Comparison of ENCODE assay signal across 34 mouse cellular contexts in the genomic region with DNA sequence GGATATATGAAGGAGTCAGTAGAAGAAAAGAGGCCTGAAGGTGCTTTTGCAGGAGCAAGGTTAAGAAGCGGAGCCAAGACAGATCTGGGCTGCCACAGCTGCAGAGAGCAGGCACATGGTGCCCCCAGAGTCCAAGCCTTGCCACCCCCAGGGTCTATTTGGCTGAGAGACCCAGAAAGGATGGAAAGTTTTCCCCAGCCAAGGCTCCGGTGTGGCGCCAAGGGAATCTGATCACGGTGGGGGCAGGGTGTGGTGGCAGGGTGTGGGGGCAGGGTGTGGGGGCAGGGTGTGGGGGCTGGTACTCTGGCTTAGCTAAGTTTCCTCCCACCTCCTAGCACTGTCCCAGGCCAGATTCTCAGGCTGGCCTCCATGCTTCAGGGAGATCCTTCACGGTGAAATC. TPM values are rescaled to one million over a fixed set of nuclear protein-coding genes. Genes with fewer than 3 reads are reported as not detected.
DNase-seq lines count a peak whose midpoint lies in the region; ATAC-seq lines count a peak whose summit lies in the region.
"Had no signal": no experiment of that assay in that cellular context is flagged by ENCODE, and none has a peak within 500 bp of the region (broad histone marks: within the 10 kb centered on the region; RNA-seq: fewer than 3 reads in every experiment).

No protein-coding gene starts in this region.

- 0 out of 2 replicates have a peak overlapping the region, but pooled peaks have one; percentile 75 for H3K27ac ChIP-seq in heart, embryonic 15.5 days
- 0 out of 2 replicates have a peak overlapping the region, but pooled peaks have one; percentile 11 for H3K27ac ChIP-seq in embryonic facial prominence, embryonic 10.5 days (replicated peaks)
- H3K27ac ChIP-seq in embryonic facial prominence, embryonic 13.5 days: no peak overlapping the region
- H3K27ac ChIP-seq in limb, embryonic 10.5 days: peak overlapping the region; percentile 39; the same call in 1 of the 2 replicates
- H3K27ac ChIP-seq: forebrain, embryonic 13.5 days; hindbrain, embryonic 10.5 days; hindbrain, embryonic 15.5 days; layer of hippocampus, adult 2 months; left cerebral cortex, adult 2 months; limb, embryonic 13.5 days; lung, embryonic 15.5 days; stomach, postnatal 0 days had no signal

- no peak overlapping the region for H3K9ac ChIP-seq in heart, embryonic 15.5 days
- H3K9ac ChIP-seq in embryonic facial prominence, embryonic 13.5 days: peak overlapping the region; percentile 28; the same call in 1 of the 2 replicates
- H3K9ac ChIP-seq: forebrain, embryonic 13.5 days; hindbrain, embryonic 15.5 days; limb, embryonic 13.5 days; lung, embryonic 15.5 days had no signal

- H3K27me3 ChIP-seq in heart, embryonic 15.5 days: no peaks in the 10 kb centered on the region
- H3K27me3 ChIP-seq in embryonic facial prominence, embryonic 10.5 days (replicated peaks; ENCODE audit: low read depth, poor library complexity, severe bottlenecking): no peaks in the 10 kb centered on the region
- no peaks in the 10 kb centered on the region for H3K27me3 ChIP-seq in embryonic facial prominence, embryonic 13.5 days
- no peaks in the 10 kb centered on the region for H3K27me3 ChIP-seq in limb, embryonic 10.5 days (ENCODE audit: low read depth, poor library complexity, severe bottlenecking)
- H3K27me3 ChIP-seq: forebrain, embryonic 13.5 days; hindbrain, embryonic 15.5 days; limb, embryonic 13.5 days; lung, embryonic 15.5 days had no signal

- no peak for DNase-seq in heart, postnatal 25 days (ENCODE audit: low spot score)
- no peak for DNase-seq in embryonic facial prominence, embryonic 10.5 days (ENCODE audit: low spot score)
- no peak for DNase-seq in limb, embryonic 10.5 days (ENCODE audit: low spot score)
- DNase-seq in kidney, adult 9 months: no peak
- no peak for DNase-seq in T-cell, adult 2 months (ENCODE audit: low spot score)
- DNase-seq: adrenal gland, postnatal 10 days; cerebellum, adult 11-12 months; cerebellum, adult 9-11 months; embryo, embryonic 11 days; kidney, adult 11 months; right cerebral cortex, adult 18-20 months; thymus, adult 18-20 months; thymus, postnatal 25 days had no signal

- intact Hi-C loops in heart, postnatal 25 days (cut with DNase I): loop anchor here (2.0 kb wide), 2 partner anchors 38 to 64 kb away; no protein-coding TSS in a partner anchor

- H3K4me2 ChIP-seq in heart, embryonic 15.5 days: no peak overlapping the region
- no peak overlapping the region for H3K4me2 ChIP-seq in embryonic facial prominence, embryonic 13.5 days
- H3K4me2 ChIP-seq: forebrain, embryonic 13.5 days; hindbrain, embryonic 15.5 days; limb, embryonic 13.5 days; liver, embryonic 11.5 days; lung, embryonic 15.5 days; midbrain, embryonic 11.5 days had no signal

- H3K4me1 ChIP-seq in heart, embryonic 15.5 days (replicated peaks): peaks cover 29% of the 10 kb centered on the region
- peaks cover 34% of the 10 kb centered on the region for H3K4me1 ChIP-seq in embryonic facial prominence, embryonic 10.5 days
- H3K4me1 ChIP-seq in embryonic facial prominence, embryonic 13.5 days: peaks cover 24% of the 10 kb centered on the region
- peaks cover 41% of the 10 kb centered on the region for H3K4me1 ChIP-seq in limb, embryonic 10.5 days
- H3K4me1 ChIP-seq: forebrain, embryonic 13.5 days; hindbrain, embryonic 15.5 days had no signal

- H3K9me3 ChIP-seq in heart, embryonic 15.5 days (replicated peaks): no peaks in the 10 kb centered on the region
- no peaks in the 10 kb centered on the region for H3K9me3 ChIP-seq in embryonic facial prominence, embryonic 10.5 days
- no peaks in the 10 kb centered on the region for H3K9me3 ChIP-seq in embryonic facial prominence, embryonic 13.5 days
- no peaks in the 10 kb centered on the region for H3K9me3 ChIP-seq in limb, embryonic 10.5 days (replicated peaks)
- H3K9me3 ChIP-seq: forebrain, embryonic 13.5 days; hindbrain, embryonic 10.5 days; hindbrain, embryonic 15.5 days; limb, embryonic 13.5 days; lung, embryonic 15.5 days had no signal

- WGBS in heart, embryonic 15.5 days: 29% methylated on average over 5 of the region's 5 CpGs
- WGBS in embryonic facial prominence, embryonic 10.5 days: 66% methylated on average over 5 of the region's 5 CpGs
- WGBS in embryonic facial prominence, embryonic 13.5 days: 44% methylated on average over 5 of the region's 5 CpGs
- WGBS in limb, embryonic 10.5 days: 57% methylated on average over 5 of the region's 5 CpGs

- no peaks in the 10 kb centered on the region for H3K36me3 ChIP-seq in heart, embryonic 15.5 days
- no peaks in the 10 kb centered on the region for H3K36me3 ChIP-seq in embryonic facial prominence, embryonic 10.5 days (replicated peaks)
- no peaks in the 10 kb centered on the region for H3K36me3 ChIP-seq in embryonic facial prominence, embryonic 13.5 days
- no peaks in the 10 kb centered on the region for H3K36me3 ChIP-seq in limb, embryonic 10.5 days
- H3K36me3 ChIP-seq: hindbrain, embryonic 10.5 days; hindbrain, embryonic 15.5 days; limb, embryonic 13.5 days; lung, embryonic 15.5 days had no signal

- ATAC-seq in heart, embryonic 15.5 days (replicated peaks; ENCODE audit: insufficient number of reproducible peaks, insufficient read depth, low FRiP score, low read depth): 0 out of 2 replicates have a peak, but pooled peaks have one; percentile 1
- ATAC-seq in embryonic facial prominence, embryonic 13.5 days (ENCODE audit: insufficient number of reproducible peaks, insufficient read depth, low FRiP score, low TSS enrichment, low read depth): 0 out of 2 replicates have a peak, but pooled peaks have one; percentile 32
- ATAC-seq: forebrain, embryonic 13.5 days; inflammation-experienced regulatory T-cells, adult 6 months; midbrain, embryonic 16.5 days had no signal

- no peak overlapping the region for H3K4me3 ChIP-seq in heart, embryonic 15.5 days
- H3K4me3 ChIP-seq in embryonic facial prominence, embryonic 10.5 days: no peak overlapping the region
- no peak overlapping the region for H3K4me3 ChIP-seq in embryonic facial prominence, embryonic 13.5 days
- no peak overlapping the region for H3K4me3 ChIP-seq in limb, embryonic 10.5 days
- H3K4me3 ChIP-seq: forebrain, embryonic 13.5 days; hindbrain, embryonic 10.5 days; hindbrain, embryonic 15.5 days; layer of hippocampus, adult 2 months; left cerebral cortex, adult 2 months; limb, embryonic 13.5 days; lung, embryonic 15.5 days had no signal

RNA-seq across cellular contexts. Expression of a gene that starts 14.0 kb away (rescaled TPM):
- polyA plus RNA-seq in heart, embryonic 15.5 days (2015; fragmentation: Nextera tagmentation; extraction: Ambion mirVana): 1.0 and 2.8 TPM in 2 replicates
- 1 to 10 TPM; 1.3 to 2.8 TPM for total RNA-seq in heart, postnatal 25 days (2021)
- polyA plus RNA-seq in embryonic facial prominence, embryonic 10.5 days (2016; fragmentation: Nextera tagmentation; extraction: Ambion mirVana): 0.91 and 1.7 TPM in 2 replicates
- 1.8 and 2.1 TPM in 2 replicates for polyA plus RNA-seq in embryonic facial prominence, embryonic 13.5 days (2015; fragmentation: Nextera tagmentation; extraction: Ambion mirVana)
- polyA plus RNA-seq in limb, embryonic 10.5 days (2016; fragmentation: Nextera tagmentation; extraction: Ambion mirVana): 2.4 and 2.6 TPM in 2 replicates
- total RNA-seq: layer of hippocampus, adult 2 months; left cerebral cortex, adult 2 months had no signal

RNA-seq across cellular contexts. Expression of a gene that starts 24.6 kb away (rescaled TPM):
- 0.06 and 0.24 TPM in 2 replicates for polyA plus RNA-seq in heart, embryonic 15.5 days (2015; fragmentation: Nextera tagmentation; extraction: Ambion mirVana)
- 1 to 10 TPM; 9.7 to 9.9 TPM for total RNA-seq in heart, postnatal 25 days (2021)
- 0.04 and 0.10 TPM in 2 replicates for polyA plus RNA-seq in embryonic facial prominence, embryonic 10.5 days (2016; fragmentation: Nextera tagmentation; extraction: Ambion mirVana)
- polyA plus RNA-seq in embryonic facial prominence, embryonic 13.5 days (2015; fragmentation: Nextera tagmentation; extraction: Ambion mirVana): 0.14 and 0.28 TPM in 2 replicates
- polyA plus RNA-seq in limb, embryonic 10.5 days (2016; fragmentation: Nextera tagmentation; extraction: Ambion mirVana): 0.03 TPM in 1 of 2 replicates, not detected in the other
- total RNA-seq: layer of hippocampus, adult 2 months; layer of hippocampus, postnatal 14 days; left cerebral cortex, adult 2 months; left cerebral cortex, postnatal 25 days had no signal
- polyA plus RNA-seq: forebrain, embryonic 13.5 days; hindbrain, embryonic 15.5 days; liver, embryonic 11.5 days; midbrain, embryonic 11.5 days; midbrain, embryonic 16.5 days had no signal

RNA-seq across cellular contexts. Expression of a gene that starts 26.9 kb away (rescaled TPM):
- polyA plus RNA-seq in heart, embryonic 15.5 days (2015; fragmentation: Nextera tagmentation; extraction: Ambion mirVana): not detected in 2 replicates
- not detected for total RNA-seq in heart, postnatal 25 days (2021)
- polyA plus RNA-seq in embryonic facial prominence, embryonic 10.5 days (2016; fragmentation: Nextera tagmentation; extraction: Ambion mirVana): not detected in 2 replicates
- polyA plus RNA-seq in embryonic facial prominence, embryonic 13.5 days (2015; fragmentation: Nextera tagmentation; extraction: Ambion mirVana): not detected in 2 replicates
- polyA plus RNA-seq in limb, embryonic 10.5 days (2016; fragmentation: Nextera tagmentation; extraction: Ambion mirVana): not detected in 2 replicates
- total RNA-seq: adrenal gland, postnatal 10 days; ES-E14; layer of hippocampus, adult 2 months; layer of hippocampus, postnatal 14 days; left cerebral cortex, adult 2 months; left cerebral cortex, postnatal 25 days; megakaryocyte, adult 5-6 weeks had no signal
- polyA plus RNA-seq: forebrain, embryonic 13.5 days; hindbrain, embryonic 10.5 days; hindbrain, embryonic 15.5 days; inflammation-experienced regulatory T-cells, adult 6 months; kidney, embryonic 16.5 days; limb, embryonic 13.5 days; liver, embryonic 11.5 days; liver, embryonic 16.5 days; lung, embryonic 15.5 days; midbrain, embryonic 11.5 days; neural tube, embryonic 11.5 days; stomach, postnatal 0 days had no signal

RNA-seq across cellular contexts. Expression of a gene that starts 36.8 kb away (rescaled TPM):
- 0.44 and 0.62 TPM in 2 replicates for polyA plus RNA-seq in heart, embryonic 15.5 days (2015; fragmentation: Nextera tagmentation; extraction: Ambion mirVana)
- under 1 TPM; 0.73 to 0.95 TPM for total RNA-seq in heart, postnatal 25 days (2021)
- polyA plus RNA-seq in embryonic facial prominence, embryonic 10.5 days (2016; fragmentation: Nextera tagmentation; extraction: Ambion mirVana): not detected in 2 replicates
- polyA plus RNA-seq in embryonic facial prominence, embryonic 13.5 days (2015; fragmentation: Nextera tagmentation; extraction: Ambion mirVana): 0.33 TPM in 1 of 2 replicates, not detected in the other
- not detected in 2 replicates for polyA plus RNA-seq in limb, embryonic 10.5 days (2016; fragmentation: Nextera tagmentation; extraction: Ambion mirVana)
- total RNA-seq: ES-E14; layer of hippocampus, adult 2 months; left cerebral cortex, adult 2 months; left cerebral cortex, postnatal 25 days; megakaryocyte, adult 5-6 weeks had no signal
- polyA plus RNA-seq: forebrain, embryonic 13.5 days; hindbrain, embryonic 10.5 days; hindbrain, embryonic 15.5 days; liver, embryonic 11.5 days; liver, embryonic 16.5 days; midbrain, embryonic 11.5 days; midbrain, embryonic 16.5 days; neural tube, embryonic 11.5 days had no signal

RNA-seq across cellular contexts. Expression of a gene that starts 52.0 kb away (rescaled TPM):
- polyA plus RNA-seq in heart, embryonic 15.5 days (2015; fragmentation: Nextera tagmentation; extraction: Ambion mirVana): 0.34 TPM in 1 of 2 replicates, not detected in the other
- total RNA-seq in heart, postnatal 25 days (2021): not detected
- 0.21 and 0.28 TPM in 2 replicates for polyA plus RNA-seq in embryonic facial prominence, embryonic 10.5 days (2016; fragmentation: Nextera tagmentation; extraction: Ambion mirVana)
- polyA plus RNA-seq in embryonic facial prominence, embryonic 13.5 days (2015; fragmentation: Nextera tagmentation; extraction: Ambion mirVana): 0.19 and 0.44 TPM in 2 replicates
- polyA plus RNA-seq in limb, embryonic 10.5 days (2016; fragmentation: Nextera tagmentation; extraction: Ambion mirVana): 0.18 and 0.36 TPM in 2 replicates
- total RNA-seq: left cerebral cortex, adult 2 months had no signal
